Mouse (Mus musculus): ENCODE measurements around the gene Msi2. TPM values are rescaled to one million over a fixed set of nuclear protein-coding genes. Genes with fewer than 3 reads are reported as not detected.

Msi2 gene
- polyA plus RNA-seq, 1 experiment from 2014 or later: 10.9 TPM

- no peak overlapping the region for H3K4me2 ChIP-seq (replicated peaks)
- H3K9ac ChIP-seq: no peak overlapping the region
- no peaks in the 10 kb centered on the region for H3K9me3 ChIP-seq
- no peak overlapping the region for H3K4me3 ChIP-seq (replicated peaks)
- peaks cover 28% of the 10 kb centered on the region for H3K4me1 ChIP-seq (replicated peaks)
- no peaks in the 10 kb centered on the region for H3K36me3 ChIP-seq
- 77% methylated on average over 6 of the region's 6 CpGs for WGBS
- ATAC-seq: no peak
- no peaks in the 10 kb centered on the region for H3K27me3 ChIP-seq (replicated peaks)
- H3K27ac ChIP-seq: peak overlapping the region; percentile 80; the same call in 1 of the 2 replicates
Observed at GRCm38 (mm10) chr11:88482236-88482635, 236.1 kb downstream of the Msi2 start.

GRCm38 (mm10) chr11:88481602-88482161, 236.6 kb downstream of the Msi2 start:
- peak; percentile 86 for ATAC-seq
- Histone ChIP-seq H3K27me3 (replicated peaks) (no peaks in the 10 kb centered on the region), H3K9ac (0 out of 2 replicates have a peak overlapping the region, but pooled peaks have one; percentile 15), H3K4me1 (replicated peaks) (peaks cover 28% of the 10 kb centered on the region), H3K27ac (peak overlapping the region; percentile 80), H3K9me3 (no peaks in the 10 kb centered on the region), H3K4me2 (replicated peaks) (peak overlapping the region; percentile 44), H3K4me3 (replicated peaks) (no peak overlapping the region), H3K36me3 (no peaks in the 10 kb centered on the region)
- 48% methylated on average over 7 of the region's 7 CpGs for WGBS

- no peaks in the 10 kb centered on the region for H3K9me3 ChIP-seq
- H3K4me3 ChIP-seq (replicated peaks): 0 out of 2 replicates have a peak overlapping the region, but pooled peaks have one; percentile 1
- H3K4me2 ChIP-seq (replicated peaks): peak overlapping the region; percentile 44
- peaks cover 28% of the 10 kb centered on the region for H3K4me1 ChIP-seq (replicated peaks)
- WGBS: 41% methylated on average over 9 of the region's 9 CpGs
- peak overlapping the region; percentile 80 for H3K27ac ChIP-seq
- no peaks in the 10 kb centered on the region for H3K27me3 ChIP-seq (replicated peaks)
- 0 out of 2 replicates have a peak overlapping the region, but pooled peaks have one; percentile 15 for H3K9ac ChIP-seq
- peak; percentile 54 for ATAC-seq
- no peaks in the 10 kb centered on the region for H3K36me3 ChIP-seq
Observed at GRCm38 (mm10) chr11:88481092-88481601, 237.2 kb downstream of the Msi2 start.

- H3K9ac ChIP-seq: no peak overlapping the region
- WGBS: 88% methylated on average over 5 of the region's 5 CpGs
- no peak for ATAC-seq
- no peak overlapping the region for H3K4me3 ChIP-seq (replicated peaks)
- H3K36me3 ChIP-seq: no peaks in the 10 kb centered on the region
- H3K4me1 ChIP-seq (replicated peaks): peaks cover 14% of the 10 kb centered on the region
- H3K9me3 ChIP-seq: no peaks in the 10 kb centered on the region
- no peak overlapping the region for H3K4me2 ChIP-seq (replicated peaks)
- H3K27me3 ChIP-seq (replicated peaks): no peaks in the 10 kb centered on the region
- no peak overlapping the region for H3K27ac ChIP-seq
Observed at GRCm38 (mm10) chr11:88479498-88479897, 238.8 kb downstream of the Msi2 start.

GRCm38 (mm10) chr11:88474889-88475440, 243.3 kb downstream of the Msi2 start:
- Histone ChIP-seq H3K4me2 (replicated peaks) (no peak overlapping the region), H3K9ac (no peak overlapping the region), H3K4me3 (replicated peaks) (no peak overlapping the region), H3K9me3 (no peaks in the 10 kb centered on the region), H3K4me1 (replicated peaks) (peaks cover 9% of the 10 kb centered on the region), H3K27me3 (replicated peaks) (no peaks in the 10 kb centered on the region), H3K36me3 (no peaks in the 10 kb centered on the region), H3K27ac (no peak overlapping the region)
- WGBS: 85% methylated on average over 4 of the region's 4 CpGs
- no peak for ATAC-seq

- Histone ChIP-seq H3K4me3 (replicated peaks) (no peak overlapping the region), H3K9ac (no peak overlapping the region), H3K27me3 (replicated peaks) (no peaks in the 10 kb centered on the region), H3K4me1 (replicated peaks) (peaks cover 15% of the 10 kb centered on the region), H3K27ac (no peak overlapping the region), H3K36me3 (no peaks in the 10 kb centered on the region), H3K4me2 (replicated peaks) (no peak overlapping the region), H3K9me3 (no peaks in the 10 kb centered on the region)
- ATAC-seq: no peak
- 56% methylated on average over 8 of the region's 8 CpGs for WGBS
Observed at GRCm38 (mm10) chr11:88472731-88473130, 245.6 kb downstream of the Msi2 start.

- no peaks in the 10 kb centered on the region for H3K27me3 ChIP-seq (replicated peaks)
- WGBS: 70% methylated on average over 12 of the region's 12 CpGs
- H3K36me3 ChIP-seq: no peaks in the 10 kb centered on the region
- no peak overlapping the region for H3K4me3 ChIP-seq (replicated peaks)
- no peak overlapping the region for H3K27ac ChIP-seq
- ATAC-seq: 0 out of 2 replicates have a peak, but pooled peaks have one; percentile 27
- no peak overlapping the region for H3K4me2 ChIP-seq (replicated peaks)
- H3K9me3 ChIP-seq: no peaks in the 10 kb centered on the region
- H3K9ac ChIP-seq: no peak overlapping the region
- peaks cover 19% of the 10 kb centered on the region for H3K4me1 ChIP-seq (replicated peaks)
Observed at GRCm38 (mm10) chr11:88471981-88472647, 246.2 kb downstream of the Msi2 start.

GRCm38 (mm10) chr11:88470599-88470998, 247.7 kb downstream of the Msi2 start:
- H3K36me3 ChIP-seq: no peaks in the 10 kb centered on the region
- H3K9me3 ChIP-seq: no peaks in the 10 kb centered on the region
- no peak overlapping the region for H3K9ac ChIP-seq
- no peak overlapping the region for H3K27ac ChIP-seq
- H3K4me1 ChIP-seq (replicated peaks): peaks cover 19% of the 10 kb centered on the region
- H3K27me3 ChIP-seq (replicated peaks): no peaks in the 10 kb centered on the region
- H3K4me3 ChIP-seq (replicated peaks): no peak overlapping the region
- ATAC-seq: no peak
- no peak overlapping the region for H3K4me2 ChIP-seq (replicated peaks)

GRCm38 (mm10) chr11:88468996-88469395, 249.3 kb downstream of the Msi2 start:
- no peaks in the 10 kb centered on the region for H3K27me3 ChIP-seq (replicated peaks)
- peaks cover 27% of the 10 kb centered on the region for H3K4me1 ChIP-seq (replicated peaks)
- ATAC-seq: no peak
- H3K4me3 ChIP-seq (replicated peaks): no peak overlapping the region
- no peak overlapping the region for H3K9ac ChIP-seq
- H3K27ac ChIP-seq: no peak overlapping the region
- no peaks in the 10 kb centered on the region for H3K9me3 ChIP-seq
- no peaks in the 10 kb centered on the region for H3K36me3 ChIP-seq
- no peak overlapping the region for H3K4me2 ChIP-seq (replicated peaks)

- no peak overlapping the region for H3K4me3 ChIP-seq (replicated peaks)
- ATAC-seq: peak; percentile 50
- no peaks in the 10 kb centered on the region for H3K9me3 ChIP-seq
- H3K4me1 ChIP-seq (replicated peaks): peaks cover 30% of the 10 kb centered on the region
- no peaks in the 10 kb centered on the region for H3K27me3 ChIP-seq (replicated peaks)
- WGBS: 35% methylated on average over 18 of the region's 18 CpGs
- peak overlapping the region; percentile 19; the same call in 1 of the 2 replicates for H3K27ac ChIP-seq
- H3K4me2 ChIP-seq (replicated peaks): 0 out of 2 replicates have a peak overlapping the region, but pooled peaks have one; percentile 0
- no peaks in the 10 kb centered on the region for H3K36me3 ChIP-seq
- H3K9ac ChIP-seq: no peak overlapping the region
Observed at GRCm38 (mm10) chr11:88467498-88468245, 250.6 kb downstream of the Msi2 start.

GRCm38 (mm10) chr11:88463951-88464350, 254.4 kb downstream of the Msi2 start:
- peaks cover 36% of the 10 kb centered on the region for H3K4me1 ChIP-seq (replicated peaks)
- no peaks in the 10 kb centered on the region for H3K36me3 ChIP-seq
- no peak overlapping the region for H3K9ac ChIP-seq
- peak; percentile 65 for ATAC-seq
- no peaks in the 10 kb centered on the region for H3K9me3 ChIP-seq
- H3K4me3 ChIP-seq (replicated peaks): no peak overlapping the region
- 51% methylated on average over 6 of the region's 6 CpGs for WGBS
- H3K27ac ChIP-seq: no peak overlapping the region
- no peaks in the 10 kb centered on the region for H3K27me3 ChIP-seq (replicated peaks)
- H3K4me2 ChIP-seq (replicated peaks): peak overlapping the region; percentile 3

GRCm38 (mm10) chr11:88462789-88463188, 255.5 kb downstream of the Msi2 start:
- Histone ChIP-seq H3K9ac (no peak overlapping the region), H3K27me3 (replicated peaks) (no peaks in the 10 kb centered on the region), H3K4me3 (replicated peaks) (no peak overlapping the region), H3K4me2 (replicated peaks) (no peak overlapping the region), H3K4me1 (replicated peaks) (peaks cover 28% of the 10 kb centered on the region), H3K27ac (no peak overlapping the region), H3K36me3 (no peaks in the 10 kb centered on the region), H3K9me3 (no peaks in the 10 kb centered on the region)
- no peak for ATAC-seq
- WGBS: 94% methylated on average over 8 of the region's 8 CpGs
